Mouse (Mus musculus): ENCODE measurements at regions not wholly inside any gene's neighbourhood (a gene's known extent, or its start where the extent isn't known, plus 50 kb on each side); places are given as distances from the start of the nearest gene placed in this dataset.

DNA sequence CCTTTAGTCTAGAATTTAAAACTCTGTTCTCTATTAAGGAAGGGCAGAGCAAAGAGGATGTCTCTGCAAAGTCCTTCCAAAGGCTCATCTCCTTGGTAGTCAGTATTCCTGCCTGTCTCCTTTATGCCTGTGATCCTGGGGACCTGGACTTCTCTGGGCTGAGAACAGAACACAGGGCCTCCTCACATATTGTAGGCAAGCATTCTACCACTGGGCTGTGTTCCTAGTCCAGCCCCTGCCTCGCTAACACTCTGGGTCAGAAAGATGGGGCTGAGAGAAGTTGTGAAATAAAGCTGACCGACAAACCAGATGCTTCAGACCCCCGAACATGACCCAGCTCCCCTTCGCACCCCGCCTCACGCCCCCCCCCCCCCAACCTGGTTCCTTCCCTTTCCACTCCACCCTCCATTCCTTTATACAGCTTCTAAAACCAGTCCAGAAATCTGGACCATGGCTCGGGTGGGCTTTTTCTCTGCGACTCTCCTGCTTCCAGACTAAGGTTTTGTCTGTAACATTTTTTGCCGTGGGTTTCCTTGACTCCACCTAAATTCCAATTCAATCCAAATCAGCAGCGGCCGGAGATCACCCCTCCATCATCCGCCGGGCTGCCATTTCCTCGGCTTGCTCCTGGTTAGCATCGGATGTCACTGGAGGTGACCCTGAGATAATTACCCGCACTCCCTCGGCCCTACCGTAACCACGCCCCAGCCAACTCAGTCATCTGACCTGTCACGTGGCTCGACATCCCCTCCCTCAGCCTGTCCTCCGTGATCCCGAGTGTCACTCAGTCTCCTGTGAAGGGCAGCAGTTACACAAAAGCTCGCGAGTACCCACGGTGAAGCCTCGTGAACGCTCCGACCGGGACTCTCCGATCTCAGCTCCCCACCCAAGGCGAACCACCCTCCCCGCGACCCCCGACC, 89.3 kb upstream of the Synm start:
- peak; percentile 67 for DNase-seq (ENCODE audit: low read depth, low spot score)
- H3K27ac ChIP-seq (ENCODE audit: insufficient read depth, low read depth, low read length, poor library complexity, severe bottlenecking) = no peak overlapping the region
- H3K4me3 ChIP-seq (ENCODE audit: insufficient read depth in 1 of 2, low read depth in 1 of 2, low read length in 2 of 2, poor library complexity in 1 of 2, severe bottlenecking in 1 of 2) = peak overlapping the region; percentile 47 to 54
- in situ Hi-C loops (cut with MboI; ENCODE audit: low sequenced_read_pairs in 2 of 2, unreplicated experiment in 2 of 2) = no loop called here
- no peaks in the 10 kb centered on the region for H3K36me3 ChIP-seq (ENCODE audit: control insufficient read depth, insufficient read depth, low read length, poor library complexity, severe bottlenecking)
- peak overlapping the region; percentile 44; the same call in 1 of the 2 replicates for H3K9ac ChIP-seq (ENCODE audit: insufficient read depth, low read depth, low read length, poor library complexity, severe bottlenecking)
- H3K4me1 ChIP-seq (ENCODE audit: control insufficient read depth in 2 of 2, insufficient read depth in 2 of 2, low read length in 2 of 2, poor library complexity in 1 of 2) = peaks cover 0 to 19% of the 10 kb centered on the region in 2 experiments; a peak in 2 of 4 replicates
- TF ChIP-seq MAFK (IDR thresholded peaks at IDR 0.05; ENCODE audit: insufficient read depth, low read depth, low read length) (no peak), HCFC1 (IDR thresholded peaks at IDR 0.05; ENCODE audit: borderline replicate concordance, insufficient read depth, low read length) (no peak), CHD2 (IDR thresholded peaks at IDR 0.05; ENCODE audit: low read depth, low read length) (no peak), ZNF384 (IDR thresholded peaks at IDR 0.05; ENCODE audit: low read depth, low read length) (no peak), ZC3H11A (IDR thresholded peaks at IDR 0.05; ENCODE audit: borderline replicate concordance, low read depth, low read length) (no peak)
- no peaks in the 10 kb centered on the region for H3K9me3 ChIP-seq (ENCODE audit: control insufficient read depth, insufficient read depth, low read depth, low read length)

GRCm38 (mm10) chr7:67846796-67847195, 87.3 kb upstream of the Synm start:
- H3K4me3 ChIP-seq (ENCODE audit: insufficient read depth in 1 of 2, low read depth in 1 of 2, low read length in 2 of 2, poor library complexity in 1 of 2, severe bottlenecking in 1 of 2) = no peak overlapping the region
- H3K36me3 ChIP-seq (ENCODE audit: control insufficient read depth, insufficient read depth, low read length, poor library complexity, severe bottlenecking) = no peaks in the 10 kb centered on the region
- DNase-seq (ENCODE audit: low read depth, low spot score) = no peak
- in situ Hi-C loops (cut with MboI; ENCODE audit: low sequenced_read_pairs in 2 of 2, unreplicated experiment in 2 of 2) = no loop called here
- H3K9ac ChIP-seq (ENCODE audit: insufficient read depth, low read depth, low read length, poor library complexity, severe bottlenecking) = no peak overlapping the region
- H3K27ac ChIP-seq (ENCODE audit: insufficient read depth, low read depth, low read length, poor library complexity, severe bottlenecking) = no peak overlapping the region
- no peak for TF ChIP-seq HCFC1 (IDR thresholded peaks at IDR 0.05; ENCODE audit: borderline replicate concordance, insufficient read depth, low read length)
- TF ChIP-seq CHD2 (IDR thresholded peaks at IDR 0.05; ENCODE audit: low read depth, low read length) = no peak
- H3K9me3 ChIP-seq (ENCODE audit: control insufficient read depth, insufficient read depth, low read depth, low read length) = no peaks in the 10 kb centered on the region
- peaks cover 0 to 19% of the 10 kb centered on the region in 2 experiments; a peak in 2 of 4 replicates for H3K4me1 ChIP-seq (ENCODE audit: control insufficient read depth in 2 of 2, insufficient read depth in 2 of 2, low read length in 2 of 2, poor library complexity in 1 of 2)

DNA sequence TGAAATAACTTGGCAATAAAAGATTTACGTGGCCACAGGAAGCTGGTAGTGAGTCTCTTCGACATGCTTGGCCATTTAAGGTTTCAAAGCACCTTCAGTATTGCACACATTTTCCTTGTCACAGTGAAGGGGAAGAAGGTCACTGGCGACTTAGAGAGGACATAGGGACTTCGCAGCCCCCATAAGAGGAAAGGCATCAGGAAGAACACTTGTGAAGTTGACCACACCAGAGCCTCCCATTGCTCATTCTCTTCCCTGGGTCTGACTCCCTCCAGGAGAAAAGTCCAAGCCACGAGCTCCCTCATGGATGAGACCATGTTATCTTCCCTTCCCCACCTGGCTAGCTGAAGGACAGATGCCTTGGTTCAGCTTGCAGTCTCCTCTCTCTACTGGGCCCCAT, 77.4 kb upstream of the Synm start:
- Histone ChIP-seq H3K36me3 (ENCODE audit: control insufficient read depth, insufficient read depth, low read length, poor library complexity, severe bottlenecking) (no peaks in the 10 kb centered on the region), H3K9ac (ENCODE audit: insufficient read depth, low read depth, low read length, poor library complexity, severe bottlenecking) (no peak overlapping the region), H3K27ac (ENCODE audit: insufficient read depth, low read depth, low read length, poor library complexity, severe bottlenecking) (no peak overlapping the region), H3K4me1 (ENCODE audit: control insufficient read depth in 2 of 2, insufficient read depth in 2 of 2, low read length in 2 of 2, poor library complexity in 1 of 2) (no peaks in the 10 kb centered on the region), H3K4me3 (ENCODE audit: insufficient read depth in 1 of 2, low read depth in 1 of 2, low read length in 2 of 2, poor library complexity in 1 of 2, severe bottlenecking in 1 of 2) (no peak overlapping the region), H3K9me3 (ENCODE audit: control insufficient read depth, insufficient read depth, low read depth, low read length) (no peaks in the 10 kb centered on the region)
- in situ Hi-C loops (cut with MboI; ENCODE audit: low sequenced_read_pairs in 2 of 2, unreplicated experiment in 2 of 2) = no loop called here
- DNase-seq (ENCODE audit: low read depth, low spot score) = no peak
- TF ChIP-seq HCFC1 (IDR thresholded peaks at IDR 0.05; ENCODE audit: borderline replicate concordance, insufficient read depth, low read length) (no peak), ZC3H11A (IDR thresholded peaks at IDR 0.05; ENCODE audit: borderline replicate concordance, low read depth, low read length) (no peak), MAFK (IDR thresholded peaks at IDR 0.05; ENCODE audit: insufficient read depth, low read depth, low read length) (no peak)

- H3K9ac ChIP-seq (ENCODE audit: insufficient read depth, low read depth, low read length, poor library complexity, severe bottlenecking) = no peak overlapping the region
- H3K27ac ChIP-seq (ENCODE audit: insufficient read depth, low read depth, low read length, poor library complexity, severe bottlenecking) = no peak overlapping the region
Measured at GRCm38 (mm10) chr7:67836117-67836949, 76.8 kb upstream of the Synm start.

More at GRCm38 (mm10) chr7:67836117-67836949, 76.8 kb upstream of the Synm start:
- H3K9me3 ChIP-seq (ENCODE audit: control insufficient read depth, insufficient read depth, low read depth, low read length) = no peaks in the 10 kb centered on the region
- DNase-seq (ENCODE audit: low read depth, low spot score) = no peak
- no peaks in the 10 kb centered on the region for H3K4me1 ChIP-seq (ENCODE audit: control insufficient read depth in 2 of 2, insufficient read depth in 2 of 2, low read length in 2 of 2, poor library complexity in 1 of 2)
- in situ Hi-C loops (cut with MboI; ENCODE audit: low sequenced_read_pairs in 2 of 2, unreplicated experiment in 2 of 2) = no loop called here
- no peaks in the 10 kb centered on the region for H3K36me3 ChIP-seq (ENCODE audit: control insufficient read depth, insufficient read depth, low read length, poor library complexity, severe bottlenecking)
- TF ChIP-seq HCFC1 (IDR thresholded peaks at IDR 0.05; ENCODE audit: borderline replicate concordance, insufficient read depth, low read length) (no peak), MAFK (IDR thresholded peaks at IDR 0.05; ENCODE audit: insufficient read depth, low read depth, low read length) (no peak), CHD2 (IDR thresholded peaks at IDR 0.05; ENCODE audit: low read depth, low read length) (no peak), ZC3H11A (IDR thresholded peaks at IDR 0.05; ENCODE audit: borderline replicate concordance, low read depth, low read length) (no peak), ZNF384 (IDR thresholded peaks at IDR 0.05; ENCODE audit: low read depth, low read length) (no peak)
- H3K4me3 ChIP-seq (ENCODE audit: insufficient read depth in 1 of 2, low read depth in 1 of 2, low read length in 2 of 2, poor library complexity in 1 of 2, severe bottlenecking in 1 of 2) = no peak overlapping the region

Measured in ES-E14 (cell line).